8 mouse cellular contexts compared by ENCODE assay signal in genomic region chr4:95556663-95557332, GRCm38 (mm10). TPM values are rescaled to one million over a fixed set of nuclear protein-coding genes. Genes with fewer than 3 reads are reported as not detected.
DNase-seq lines count a peak whose midpoint lies in the region; ATAC-seq lines count a peak whose summit lies in the region.

No protein-coding gene starts in this region.

- H3K4me3 ChIP-seq in heart, embryonic 14.5 days (ENCODE audit: control insufficient read depth in 1 of 2, insufficient read depth in 1 of 2, low read depth in 1 of 2, low read length in 2 of 2), result peak overlapping the region; percentile 40 to 61
- H3K4me3 ChIP-seq in hindbrain, embryonic 11.5 days (ENCODE audit: low read depth, low read length), result peak overlapping the region; percentile 35
- peak overlapping the region; percentile 60 for H3K4me3 ChIP-seq in midbrain, embryonic 10.5 days

- WGBS in heart, embryonic 14.5 days, result 35% methylated on average over 16 of the region's 16 CpGs
- WGBS in hindbrain, embryonic 11.5 days, result 46% methylated on average over 16 of the region's 16 CpGs
- WGBS in midbrain, embryonic 10.5 days, result 52% methylated on average over 16 of the region's 16 CpGs

- peak overlapping the region; percentile 66 for H3K9ac ChIP-seq in heart, embryonic 14.5 days (ENCODE audit: low read length)
- H3K9ac ChIP-seq in hindbrain, embryonic 11.5 days (ENCODE audit: low read depth, low read length), result peak overlapping the region; percentile 58

- H3K27me3 ChIP-seq in heart, embryonic 14.5 days (ENCODE audit: control insufficient read depth, insufficient read depth, low read length), result no peaks in the 10 kb centered on the region
- no peaks in the 10 kb centered on the region for H3K27me3 ChIP-seq in hindbrain, embryonic 11.5 days (ENCODE audit: control insufficient read depth, insufficient read depth, low read length)
- no peaks in the 10 kb centered on the region for H3K27me3 ChIP-seq in midbrain, embryonic 10.5 days (ENCODE audit: low read depth, poor library complexity, severe bottlenecking)

- H3K9me3 ChIP-seq in heart, embryonic 14.5 days (ENCODE audit: control insufficient read depth, low read length), result no peaks in the 10 kb centered on the region
- H3K9me3 ChIP-seq in hindbrain, embryonic 11.5 days (ENCODE audit: control insufficient read depth, low read length), result no peaks in the 10 kb centered on the region
- no peaks in the 10 kb centered on the region for H3K9me3 ChIP-seq in midbrain, embryonic 10.5 days (replicated peaks)

- DNase-seq in heart, postnatal 25 days (ENCODE audit: low spot score), result no peak
- peak; percentile 58 for DNase-seq in NIH3T3 (ENCODE audit: low read depth)
- no peak for DNase-seq in hindbrain, embryonic 11.5 days (ENCODE audit: low spot score)
- DNase-seq in midbrain, embryonic 10.5 days (ENCODE audit: low spot score), result no peak
- DNase-seq in adrenal gland, postnatal 10 days, result no peak
- no peak for DNase-seq in spleen, postnatal 4 days (ENCODE audit: low spot score in 2 of 2)
- no peak for DNase-seq in left cerebral cortex, postnatal 10 days (ENCODE audit: extremely low spot score in 1 of 2, low spot score in 2 of 2)

- peaks cover 6 to 18% of the 10 kb centered on the region in 2 experiments for H3K4me1 ChIP-seq in heart, embryonic 14.5 days (ENCODE audit: control insufficient read depth in 2 of 2, insufficient read depth in 2 of 2, low read length in 2 of 2)
- H3K4me1 ChIP-seq in hindbrain, embryonic 11.5 days (replicated peaks; ENCODE audit: control insufficient read depth, insufficient read depth, low read length), result no peaks in the 10 kb centered on the region
- peaks cover 13% of the 10 kb centered on the region for H3K4me1 ChIP-seq in midbrain, embryonic 10.5 days

- peak overlapping the region in 1 of 2 experiments; percentile 72; a peak in 2 of 4 replicates for H3K27ac ChIP-seq in heart, embryonic 14.5 days (replicated peaks in 1 of 2; ENCODE audit: control insufficient read depth in 1 of 2, insufficient read depth in 1 of 2, low read depth in 2 of 2, low read length in 2 of 2)
- no peak overlapping the region for H3K27ac ChIP-seq in hindbrain, embryonic 11.5 days (ENCODE audit: low read depth, low read length)
- H3K27ac ChIP-seq in midbrain, embryonic 10.5 days (replicated peaks), result peak overlapping the region; percentile 86

- H3K36me3 ChIP-seq in heart, embryonic 14.5 days (ENCODE audit: control insufficient read depth, insufficient read depth, low read length), result no peaks in the 10 kb centered on the region
- H3K36me3 ChIP-seq in hindbrain, embryonic 11.5 days (ENCODE audit: control insufficient read depth, insufficient read depth, low read length), result no peaks in the 10 kb centered on the region
- H3K36me3 ChIP-seq in midbrain, embryonic 10.5 days, result no peaks in the 10 kb centered on the region

- 0 out of 2 replicates have a peak, but pooled peaks have one; percentile 15 for ATAC-seq in heart, embryonic 14.5 days (ENCODE audit: insufficient number of reproducible peaks, insufficient read depth, low FRiP score, low read depth)
- peak; percentile 79 for ATAC-seq in hindbrain, embryonic 11.5 days (ENCODE audit: low FRiP score)

- peak overlapping the region; percentile 65 for H3K4me2 ChIP-seq in heart, embryonic 14.5 days (ENCODE audit: low read length)
- peak overlapping the region; percentile 54 for H3K4me2 ChIP-seq in hindbrain, embryonic 11.5 days (replicated peaks; ENCODE audit: low read depth, low read length)

- intact Hi-C loops in heart, postnatal 25 days (cut with DNase I), result loop anchor here (2.0 to 10.0 kb wide), 2 partner anchors 392 to 506 kb away; no protein-coding TSS in a partner anchor
- intact Hi-C loops in left cerebral cortex, postnatal 10 days (cut with DNase I), result loop anchor here (5.0 kb wide), 2 partner anchors 306 to 504 kb away; partner anchors contain the start of gene Jun

RNA-seq across cellular contexts. Expression of gene Fggy, which starts 0.5 kb away (rescaled TPM):
- 3.8 and 4.4 TPM in 2 replicates for polyA plus RNA-seq in heart, embryonic 14.5 days (2014; fragmentation: Nextera tagmentation; extraction: Ambion mirVana)
- 1 to 10 TPM; 4.6 to 7.8 TPM for total RNA-seq in heart, postnatal 25 days (2021)
- polyA plus RNA-seq in hindbrain, embryonic 11.5 days (2014; fragmentation: Nextera tagmentation; extraction: Ambion mirVana), result 9.9 and 11.1 TPM in 2 replicates
- 6.2 and 7.5 TPM in 2 replicates for polyA plus RNA-seq in midbrain, embryonic 10.5 days (2016; fragmentation: Nextera tagmentation; extraction: Ambion mirVana)
- 10 to 100 TPM; 44.1 to 57.7 TPM for total RNA-seq in adrenal gland, postnatal 10 days (2021)
- 10 to 100 TPM; 11.1 to 20.4 TPM for total RNA-seq in left cerebral cortex, postnatal 10 days (2021)
